Mouse (Mus musculus): ENCODE measurements at regions not wholly inside any gene's neighbourhood (a gene's known extent, or its start where the extent isn't known, plus 50 kb on each side); places are given as distances from the start of the nearest gene placed in this dataset.

DNA sequence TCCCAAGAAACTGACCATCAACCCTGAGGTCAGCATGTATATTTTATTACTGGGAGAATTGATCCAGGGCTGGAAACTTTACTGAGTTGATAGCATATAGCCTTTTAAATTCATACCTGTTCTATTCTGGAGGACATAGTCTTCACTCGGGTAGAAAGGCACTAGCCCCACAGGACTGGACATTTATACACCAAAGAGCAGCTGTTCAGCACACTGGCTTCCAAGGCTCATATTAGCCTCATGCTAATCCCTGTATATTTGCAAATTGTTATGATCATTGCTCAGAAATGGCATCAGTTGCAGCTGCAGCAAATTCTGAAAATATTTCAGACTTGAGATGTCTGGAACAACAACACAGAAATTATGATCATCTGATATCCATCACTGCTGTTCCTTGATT lies 547.2 kb downstream of the Tusc1 start:
- TF ChIP-seq CTCF (conservative IDR thresholded peaks at IDR 0.05; ENCODE audit: insufficient read depth, insufficient read length, low read depth, low read length): no peak
- no peak for TF ChIP-seq POLR2A (IDR thresholded peaks at IDR 0.05; ENCODE audit: low read depth, low read length)

Data from kidney, adult 2 months (tissue).